Mouse (Mus musculus) spleen, postnatal 10 days (tissue): ENCODE measurements around the gene Otop2.

Experiments used
- DNase-seq, 2 experiments: peaks; one replicate each; pipeline ENCODE4 v3.0.0; 2021 to 2022; ENCODE audit warnings: low spot score in 2 of 2

The Otop2 gene

DNA sequence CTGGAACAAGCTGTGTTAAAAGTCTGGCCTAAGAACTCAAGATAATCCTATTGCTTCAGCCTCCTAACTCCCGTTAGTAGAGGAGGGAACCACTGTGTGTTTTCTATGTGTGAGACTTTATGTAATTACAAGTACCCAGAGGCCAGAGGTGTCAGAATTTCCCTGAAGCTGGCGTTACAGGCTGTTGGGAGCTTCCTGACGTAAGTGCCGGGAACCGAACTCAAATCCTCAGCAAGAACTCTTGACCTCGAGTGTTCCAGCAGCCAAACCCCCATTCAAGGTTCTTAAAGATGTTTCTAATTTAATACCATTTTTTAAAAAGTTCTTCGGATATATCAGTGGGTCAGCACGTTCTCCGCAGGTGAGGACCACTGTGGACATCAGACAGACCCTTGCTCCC, 74.3 kb downstream of the Otop2 start:
- DNase-seq: no peak
